Mouse (Mus musculus) megakaryocyte progenitor cell, adult 5-6 weeks (primary cell): ENCODE measurements at regions not wholly inside any gene's neighbourhood (a gene's known extent, or its start where the extent isn't known, plus 50 kb on each side); places are given as distances from the start of the nearest gene placed in this dataset.

ENCODE experiments used
- ATAC-seq: replicated peaks from 2 replicates; pipeline ENCODE4 v1.8.0; 2016; ENCODE audit warnings: mild to moderate bottlenecking, moderate TSS enrichment, inconsistent platforms; ENCODE audit not compliant: poor library complexity

GRCm38 (mm10) chr2:74363255-74363654 lies 216.0 kb downstream of the Lnpk start:
- no peak for ATAC-seq

DNA sequence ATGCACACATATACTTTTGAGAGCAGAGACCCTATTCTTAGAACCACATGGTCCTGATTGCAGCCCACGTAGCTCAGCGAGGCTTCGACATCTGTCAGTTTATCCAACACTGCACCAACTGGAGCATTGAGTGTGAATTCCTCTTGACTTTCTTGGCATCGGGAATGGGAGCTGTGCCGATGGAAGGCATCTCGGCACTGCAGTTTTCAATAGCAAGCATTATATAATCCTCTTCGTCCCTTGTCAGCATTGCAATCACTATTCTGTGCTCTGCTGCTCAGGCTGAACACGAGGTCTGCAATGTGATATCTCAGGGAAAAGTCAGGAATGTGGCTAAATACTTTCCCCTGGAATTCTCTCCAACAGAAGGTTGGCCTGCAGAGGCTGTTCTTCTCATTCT lies 224.6 kb downstream of the Lnpk start:
- no peak for ATAC-seq

DNA sequence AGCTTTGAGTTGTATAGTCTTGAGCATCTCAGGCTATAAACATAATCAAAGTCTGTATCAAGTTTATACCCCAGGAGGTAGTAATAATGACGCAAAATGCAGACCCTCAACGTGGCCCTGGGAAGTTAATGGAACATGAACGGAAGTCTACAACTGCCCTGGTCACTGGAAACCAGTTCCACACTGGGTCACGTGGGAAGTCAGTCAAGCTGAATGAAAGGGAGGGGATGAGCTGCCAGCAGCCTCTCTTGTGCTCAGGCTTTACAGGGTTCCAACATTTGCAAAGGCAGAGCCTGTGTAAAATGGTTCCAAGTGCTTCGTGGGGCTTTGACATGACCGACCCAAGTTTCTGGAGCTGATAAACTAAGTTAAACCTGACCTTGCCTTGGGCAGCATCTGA lies 229.4 kb downstream of the Lnpk start:
- no peak for ATAC-seq

- no peak for ATAC-seq
Observed at GRCm38 (mm10) chr2:74306301-74306700, 272.9 kb downstream of the Lnpk start.

- ATAC-seq = no peak
Observed at GRCm38 (mm10) chr2:74300885-74301451, 278.3 kb downstream of the Lnpk start.

DNA sequence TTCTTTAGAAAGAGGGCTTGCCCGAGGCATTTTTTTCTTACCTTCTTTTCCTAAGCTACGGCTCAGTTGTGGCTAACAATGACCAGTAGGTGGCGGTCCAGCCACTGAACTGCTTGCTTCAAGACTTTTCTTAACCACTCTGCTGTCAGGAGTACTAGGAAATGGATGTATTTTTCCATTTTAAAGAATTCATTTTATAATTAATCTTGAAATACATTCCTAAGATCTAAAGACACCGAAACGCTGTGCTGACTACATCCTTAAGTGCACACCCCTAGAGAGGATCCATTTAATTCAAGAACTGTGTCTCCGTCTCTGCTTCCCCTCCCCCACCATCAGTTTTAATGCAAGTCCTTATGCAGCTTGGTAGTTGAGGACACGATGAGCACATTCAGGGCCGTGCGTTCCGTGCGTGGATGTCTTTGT lies 278.9 kb downstream of the Lnpk start:
- ATAC-seq = peak; percentile 81

GRCm38 (mm10) chr2:74292641-74293040 lies 286.6 kb downstream of the Lnpk start:
- no peak for ATAC-seq

DNA sequence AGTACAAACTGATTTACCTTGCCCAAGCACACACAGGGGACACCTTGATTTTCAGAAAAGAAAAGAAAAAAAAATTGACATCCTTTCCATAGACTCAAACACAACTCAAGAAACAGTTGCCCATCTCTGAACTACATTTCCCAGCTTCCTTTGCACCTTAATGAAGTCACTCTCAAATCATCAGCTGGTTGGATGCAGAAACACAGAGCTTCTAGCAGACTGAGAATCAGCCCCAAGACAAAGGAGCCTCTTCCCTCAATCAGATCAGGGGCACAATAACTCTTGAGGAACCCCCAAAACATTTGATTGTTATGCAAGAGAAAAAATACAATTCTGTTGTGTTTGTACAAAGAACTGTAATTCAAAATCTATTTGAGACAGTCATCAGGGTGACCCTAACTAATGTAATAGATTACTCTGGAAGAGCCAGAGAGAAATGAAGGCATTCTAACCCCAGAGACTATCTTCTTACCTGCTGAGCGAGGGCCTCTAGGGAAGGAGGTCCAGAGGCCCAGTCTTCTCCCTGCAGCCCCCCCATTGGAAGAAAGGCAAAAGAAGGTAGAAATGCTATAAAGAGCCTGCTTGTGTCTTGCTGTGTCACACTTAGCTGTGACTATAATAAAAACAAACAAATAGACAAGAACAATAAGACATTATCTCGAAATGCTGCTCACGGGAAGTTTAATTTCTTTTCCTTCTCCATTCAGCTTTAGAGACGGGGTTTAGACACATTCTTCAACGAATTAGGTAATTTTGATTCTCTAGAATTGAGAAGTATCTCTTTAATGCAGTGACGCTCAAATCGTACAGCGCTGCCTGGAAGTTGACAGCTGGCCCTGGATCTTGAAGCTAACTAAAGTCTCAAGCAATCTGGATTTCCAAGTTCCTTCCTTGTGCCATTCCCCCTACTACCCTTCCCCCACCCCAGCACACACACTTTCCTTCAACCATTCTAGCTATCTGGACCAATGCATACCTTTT lies 287.5 kb downstream of the Lnpk start:
- ATAC-seq = no peak

- ATAC-seq = no peak
Observed at GRCm38 (mm10) chr2:74285624-74286023, 293.6 kb downstream of the Lnpk start.

DNA sequence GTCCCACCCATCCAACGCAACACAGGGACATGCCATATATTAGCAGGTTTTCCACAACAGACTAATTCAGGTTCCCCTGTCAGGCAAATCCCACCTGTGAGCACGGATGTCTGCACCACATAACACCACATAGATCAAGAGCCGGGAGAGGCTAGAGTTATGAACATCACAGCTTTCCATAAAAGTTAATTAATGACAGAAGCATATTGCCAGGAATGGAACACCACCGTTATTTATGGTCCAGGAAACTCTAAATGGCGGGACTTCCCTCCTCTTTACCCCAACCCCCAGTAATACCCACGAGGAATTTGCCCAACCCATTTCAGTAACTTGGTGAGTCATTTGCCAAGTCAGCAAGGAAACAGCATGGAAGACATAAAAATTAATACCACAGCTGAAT lies 314.3 kb downstream of the Lnpk start:
- ATAC-seq = no peak

- ATAC-seq = no peak
Observed at GRCm38 (mm10) chr2:74257034-74257781, 322.0 kb downstream of the Lnpk start.

DNA sequence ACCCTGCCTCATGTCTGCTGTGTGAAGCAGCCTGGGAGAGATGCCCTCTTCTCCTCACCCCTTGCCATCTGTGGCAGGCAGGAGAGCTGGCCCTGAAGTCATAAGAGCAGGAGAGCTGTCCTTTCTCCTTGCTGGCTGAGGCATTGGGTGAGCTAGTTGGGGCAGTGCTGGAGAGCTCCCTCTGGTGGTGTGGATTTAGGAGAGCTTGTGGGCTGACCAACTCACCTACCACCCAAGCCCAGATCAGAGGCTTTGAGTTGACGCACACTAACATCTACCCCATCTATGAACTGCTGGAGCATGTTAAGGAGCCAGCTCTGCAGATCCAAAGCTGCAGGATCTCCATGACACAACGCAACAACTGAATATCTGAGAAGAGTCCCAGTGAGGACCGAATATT lies 331.7 kb downstream of the Lnpk start:
- no peak for ATAC-seq

DNA sequence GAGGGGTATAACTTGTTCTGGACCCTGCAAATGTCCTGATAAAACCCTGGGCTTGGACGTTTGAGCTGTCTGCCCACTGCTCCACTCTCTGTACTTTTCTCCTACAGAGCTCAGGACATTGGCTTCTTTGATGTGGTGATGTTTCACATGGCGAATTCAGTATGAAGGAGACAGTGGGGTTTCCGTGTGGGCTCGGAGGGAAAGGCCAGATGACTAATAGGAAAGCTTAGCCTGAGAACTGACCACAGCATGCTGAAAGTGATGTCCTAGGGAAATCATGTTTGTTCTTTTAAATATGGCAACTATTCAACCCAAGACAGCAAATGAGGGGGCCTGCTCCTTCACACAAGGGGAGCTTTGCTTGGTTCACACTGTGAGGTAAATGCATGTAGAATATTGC lies 332.6 kb downstream of the Lnpk start:
- ATAC-seq = no peak

- ATAC-seq = no peak
Observed at GRCm38 (mm10) chr2:74244203-74244602, 333.1 kb upstream of the Atp5g3 start.

- no peak for ATAC-seq
Observed at GRCm38 (mm10) chr2:74243801-74244200, 332.7 kb upstream of the Atp5g3 start.

GRCm38 (mm10) chr2:74239586-74239985 lies 328.5 kb upstream of the Atp5g3 start:
- ATAC-seq = no peak

- ATAC-seq = no peak
Observed at GRCm38 (mm10) chr2:74217437-74217836, 306.3 kb upstream of the Atp5g3 start.

- no peak for ATAC-seq
Observed at GRCm38 (mm10) chr2:74210210-74210609, 299.1 kb upstream of the Atp5g3 start.

DNA sequence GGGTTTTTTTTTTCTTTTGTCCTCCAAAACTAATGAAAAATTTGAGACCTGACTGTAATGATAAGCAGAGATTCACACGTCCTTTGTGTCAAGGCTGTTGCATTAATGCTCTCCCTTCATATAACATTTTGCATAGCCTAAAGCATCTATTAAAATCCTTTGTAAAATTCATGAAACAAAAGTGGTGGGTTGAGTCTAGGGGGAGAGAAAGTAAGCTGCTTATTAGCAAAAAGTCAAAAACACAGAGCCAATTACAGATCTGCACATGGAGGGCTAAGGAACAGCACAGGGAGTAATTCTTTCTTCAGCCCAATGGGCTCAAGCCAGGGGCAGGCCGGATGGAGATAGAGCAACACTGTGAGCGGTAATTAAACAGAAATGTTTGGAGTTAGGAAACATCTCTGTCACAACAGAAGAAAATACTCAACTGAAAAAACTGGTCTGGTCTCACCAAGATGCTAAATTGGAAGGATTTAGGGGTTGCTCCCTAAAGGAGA lies 298.3 kb upstream of the Atp5g3 start:
- no peak for ATAC-seq

DNA sequence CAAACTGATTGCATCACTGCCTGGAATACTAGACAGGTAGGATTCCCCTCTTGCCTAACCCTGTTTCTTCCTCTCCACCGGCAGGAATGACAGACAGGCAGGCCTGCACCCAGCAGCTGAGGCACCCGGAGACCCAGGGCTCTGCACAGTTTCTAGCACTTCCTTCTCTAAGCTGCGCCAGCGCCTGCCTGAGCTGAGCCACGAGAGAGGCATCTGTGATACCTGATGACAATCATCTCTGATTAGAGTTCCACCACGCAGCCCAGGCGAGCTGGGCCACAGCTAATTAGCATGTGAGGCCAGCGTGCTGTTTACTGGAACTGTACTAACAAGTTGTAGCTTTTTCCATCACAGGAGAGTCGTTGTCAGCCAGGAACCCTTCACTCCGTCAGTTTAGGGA lies 296.3 kb upstream of the Atp5g3 start:
- no peak for ATAC-seq

- ATAC-seq = no peak
Observed at GRCm38 (mm10) chr2:74202776-74203175, 291.6 kb upstream of the Atp5g3 start.
